Mouse (Mus musculus): ENCODE results near the gene Mrgpre. TPM values are rescaled to one million over a fixed set of nuclear protein-coding genes. Genes with fewer than 3 reads are reported as not detected.

Mrgpre gene
- total and polyA plus RNA-seq, 3 experiments = 0.15 to 0.18 TPM; not detected in 1

DNA sequence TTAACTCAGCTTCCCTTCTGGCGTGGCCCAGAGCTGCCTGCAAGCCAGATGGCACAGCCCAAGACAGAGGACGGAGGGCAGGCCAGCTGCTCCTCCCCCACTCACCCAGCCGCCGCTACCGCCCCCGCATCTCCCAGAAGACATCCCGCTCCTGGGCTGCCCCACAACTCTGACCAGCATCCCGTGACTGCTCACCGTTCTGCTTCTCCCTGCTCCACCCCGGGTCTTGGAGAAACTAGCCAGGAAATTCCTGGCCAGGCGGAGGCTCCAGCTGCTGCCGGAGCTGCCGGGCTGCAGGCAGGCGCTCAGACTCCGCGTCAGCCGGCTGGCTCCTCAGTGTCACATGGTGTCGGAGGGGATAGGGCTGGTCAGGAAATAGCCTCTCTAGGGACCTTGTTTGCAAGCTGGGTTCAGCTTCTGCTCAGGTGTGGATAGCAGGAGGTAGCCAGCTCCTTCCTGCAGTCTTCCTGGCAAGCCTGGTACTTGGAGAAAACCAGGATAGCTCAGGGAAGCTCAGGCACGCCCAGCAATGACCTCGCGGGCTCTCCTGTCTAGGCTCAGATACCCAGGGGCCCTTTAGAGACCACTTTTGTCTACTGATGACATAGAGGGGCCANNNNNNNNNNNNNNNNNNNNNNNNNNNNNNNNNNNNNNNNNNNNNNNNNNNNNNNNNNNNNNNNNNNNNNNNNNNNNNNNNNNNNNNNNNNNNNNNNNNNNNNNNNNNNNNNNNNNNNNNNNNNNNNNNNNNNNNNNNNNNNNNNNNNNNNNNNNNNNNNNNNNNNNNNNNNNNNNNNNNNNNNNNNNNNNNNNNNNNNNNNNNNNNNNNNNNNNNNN lies at the start of gene Mrgpre (continued):
- TF ChIP-seq CHD2 (IDR thresholded peaks at IDR 0.05; ENCODE audit: low read length) (no peak), MAZ (IDR thresholded peaks at IDR 0.05; ENCODE audit: low read depth, low read length) (no peak), RCOR1 (IDR thresholded peaks at IDR 0.05; ENCODE audit: low read depth, low read length) (no peak), UBTF (IDR thresholded peaks at IDR 0.05; ENCODE audit: borderline replicate concordance, insufficient read depth, low read depth, low read length) (no peak)

DNA sequence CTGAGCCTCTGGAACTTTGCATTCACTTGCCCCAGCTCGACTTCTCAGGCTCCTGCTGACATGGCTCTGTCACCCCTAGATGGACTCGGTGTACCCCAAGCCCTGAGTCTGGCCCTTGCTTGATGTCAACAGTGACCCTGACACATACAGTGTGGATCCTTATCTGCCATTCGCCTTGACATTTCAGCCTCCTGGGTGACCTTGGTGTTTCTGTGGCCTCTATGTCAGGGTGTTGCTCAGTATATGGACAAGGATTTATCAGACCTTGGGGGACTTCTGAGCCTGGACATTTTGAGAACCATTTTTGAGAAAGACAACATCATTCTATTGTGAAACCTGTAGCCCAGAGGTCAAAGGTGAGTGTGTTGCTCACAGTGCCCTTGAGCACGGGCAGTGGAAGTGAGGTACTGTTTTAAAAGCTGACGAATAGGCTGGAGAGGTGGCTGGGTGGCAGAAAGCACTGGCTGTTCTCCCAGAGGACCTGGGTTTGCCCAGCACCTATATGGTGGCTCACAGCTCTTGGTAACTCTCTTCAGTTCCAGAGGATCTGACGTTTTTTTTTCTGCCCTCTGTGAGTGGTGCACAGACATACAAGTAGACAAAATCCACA lies 49.4 kb upstream of the Mrgpre start:
- Histone ChIP-seq H3K4me3 (ENCODE audit: control insufficient read depth in 1 of 2, insufficient read depth in 1 of 2, low read depth in 2 of 2, low read length in 2 of 2) (no peak overlapping the region), H3K79me2 (ENCODE audit: control insufficient read depth, insufficient read depth, low read length, poor library complexity) (peaks cover 4% of the 10 kb centered on the region; the same call in 1 of the 2 replicates), H3K9me3 (replicated peaks; ENCODE audit: insufficient read depth, low read length) (no peaks in the 10 kb centered on the region), H3K4me1 (ENCODE audit: control insufficient read depth in 1 of 2, insufficient read depth in 2 of 2, low read length in 2 of 2) (peaks cover 0 to 6% of the 10 kb centered on the region in 2 experiments; a peak in 3 of 4 replicates), H3K9ac (ENCODE audit: control insufficient read depth, low read depth, low read length, poor library complexity, severe bottlenecking) (no peak overlapping the region), H3K36me3 (ENCODE audit: control insufficient read depth in 1 of 2, insufficient read depth in 2 of 2, low read length in 2 of 2) (peaks cover 0 to 3% of the 10 kb centered on the region in 2 experiments; a peak in 3 of 4 replicates), H3K27me3 (ENCODE audit: control insufficient read depth in 1 of 2, insufficient read depth in 2 of 2, low read length in 2 of 2) (no peaks in the 10 kb centered on the region), H3K27ac (ENCODE audit: control insufficient read depth, low read depth, low read length) (no peak overlapping the region)
- no peak for TF ChIP-seq EP300 (IDR thresholded peaks at IDR 0.05; ENCODE audit: low read depth in 1 of 2, low read length in 2 of 2)
- no peak for TF ChIP-seq CHD1 (IDR thresholded peaks at IDR 0.05; ENCODE audit: low read depth, low read length)
- TF ChIP-seq TCF12 (IDR thresholded peaks at IDR 0.05; ENCODE audit: low read depth, low read length) = no peak
- TF ChIP-seq POLR2A (IDR thresholded peaks at IDR 0.05; ENCODE audit: control insufficient read depth in 1 of 2, insufficient read depth in 1 of 2, low read depth in 1 of 2, low read length in 2 of 2, poor library complexity in 1 of 2) = no peak
- no peak for TF ChIP-seq E2F4 (IDR thresholded peaks at IDR 0.05; ENCODE audit: borderline replicate concordance, low read depth, low read length)
- TF ChIP-seq RAD21 (IDR thresholded peaks at IDR 0.05; ENCODE audit: low read depth, low read length) = no peak
- no peak for TF ChIP-seq RCOR1 (IDR thresholded peaks at IDR 0.05; ENCODE audit: low read depth, low read length)
- TF ChIP-seq SIN3A (IDR thresholded peaks at IDR 0.05; ENCODE audit: low read length) = no peak
- no peak for TF ChIP-seq MXI1 (IDR thresholded peaks at IDR 0.05; ENCODE audit: low read depth, low read length)
- no peak for TF ChIP-seq TBP (IDR thresholded peaks at IDR 0.05; ENCODE audit: low read depth, low read length)
- no peak for TF ChIP-seq KAT2A (conservative IDR thresholded peaks at IDR 0.05; ENCODE audit: low read depth, low read length)
- no peak for TF ChIP-seq ZKSCAN1 (IDR thresholded peaks at IDR 0.05; ENCODE audit: low read depth, low read length)
- no peak for DNase-seq (ENCODE audit: low read depth, low spot score)

DNA sequence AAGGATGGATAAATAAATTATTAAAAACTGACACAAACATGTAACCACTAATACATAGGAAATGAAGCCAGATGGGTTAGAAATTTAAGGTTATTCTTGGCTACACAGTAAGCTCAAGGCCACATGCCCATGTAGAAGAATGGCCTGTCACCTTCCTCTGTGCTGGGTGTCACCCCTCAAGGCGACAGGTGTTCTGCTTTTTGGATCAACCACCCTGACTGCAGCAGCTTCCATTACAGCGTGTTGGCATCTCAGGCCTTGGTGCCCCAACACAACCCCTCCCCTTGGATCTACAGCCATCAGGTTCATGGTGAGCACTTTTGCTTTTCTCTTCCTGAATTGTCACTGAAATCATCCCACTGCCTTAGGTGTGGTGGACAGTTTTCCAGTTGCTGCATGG lies 48.3 kb upstream of the Mrgpre start:
- Histone ChIP-seq H3K4me3 (ENCODE audit: control insufficient read depth in 1 of 2, insufficient read depth in 1 of 2, low read depth in 2 of 2, low read length in 2 of 2) (no peak overlapping the region), H3K4me1 (ENCODE audit: control insufficient read depth in 1 of 2, insufficient read depth in 2 of 2, low read length in 2 of 2) (peaks cover 0 to 6% of the 10 kb centered on the region in 2 experiments; a peak in 3 of 4 replicates), H3K9ac (ENCODE audit: control insufficient read depth, low read depth, low read length, poor library complexity, severe bottlenecking) (no peak overlapping the region), H3K36me3 (ENCODE audit: control insufficient read depth in 1 of 2, insufficient read depth in 2 of 2, low read length in 2 of 2) (peaks cover 0 to 3% of the 10 kb centered on the region in 2 experiments; a peak in 3 of 4 replicates), H3K9me3 (replicated peaks; ENCODE audit: insufficient read depth, low read length) (no peaks in the 10 kb centered on the region), H3K79me2 (ENCODE audit: control insufficient read depth, insufficient read depth, low read length, poor library complexity) (peaks cover 4% of the 10 kb centered on the region; the same call in 1 of the 2 replicates), H3K27me3 (ENCODE audit: control insufficient read depth in 1 of 2, insufficient read depth in 2 of 2, low read length in 2 of 2) (no peaks in the 10 kb centered on the region), H3K27ac (ENCODE audit: control insufficient read depth, low read depth, low read length) (no peak overlapping the region)
- TF ChIP-seq USF1 (IDR thresholded peaks at IDR 0.05; ENCODE audit: low read depth, low read length) (no peak), ELF1 (IDR thresholded peaks at IDR 0.05; ENCODE audit: low read depth, low read length) (no peak), POLR2A (IDR thresholded peaks at IDR 0.05; ENCODE audit: control insufficient read depth in 1 of 2, insufficient read depth in 1 of 2, low read depth in 1 of 2, low read length in 2 of 2, poor library complexity in 1 of 2) (no peak), GATA1 (IDR thresholded peaks at IDR 0.05; ENCODE audit: low read depth, low read length) (no peak), UBTF (IDR thresholded peaks at IDR 0.05; ENCODE audit: borderline replicate concordance, insufficient read depth, low read depth, low read length) (no peak), SMC3 (IDR thresholded peaks at IDR 0.05; ENCODE audit: low read depth, low read length) (no peak), MYB (IDR thresholded peaks at IDR 0.05; ENCODE audit: low read depth, low read length) (no peak), RCOR1 (IDR thresholded peaks at IDR 0.05; ENCODE audit: low read depth, low read length) (no peak), RAD21 (IDR thresholded peaks at IDR 0.05; ENCODE audit: low read depth, low read length) (no peak), KAT2A (conservative IDR thresholded peaks at IDR 0.05; ENCODE audit: low read depth, low read length) (no peak), CTCF (IDR thresholded peaks at IDR 0.05 in 2 of 3, conservative IDR thresholded peaks at IDR 0.05 in 1 of 3; ENCODE audit: control insufficient read depth in 1 of 3, insufficient read depth in 1 of 3, low read depth in 2 of 3, low read length in 3 of 3, poor library complexity in 1 of 3, severe bottlenecking in 1 of 3) (no peak), CHD2 (IDR thresholded peaks at IDR 0.05; ENCODE audit: low read length) (no peak), MAX (IDR thresholded peaks at IDR 0.05; ENCODE audit: low read length) (no peak), JUND (IDR thresholded peaks at IDR 0.05; ENCODE audit: low read depth, low read length) (no peak)
- DNase-seq (ENCODE audit: low read depth, low spot score) = no peak

Data from MEL (cell line).